Mouse (Mus musculus) lung, postnatal 0 days (tissue): ENCODE data around the gene Steap2. TPM values are rescaled to one million over a fixed set of nuclear protein-coding genes. Genes with fewer than 3 reads are reported as not detected.

Source experiments
- ATAC-seq: fragments of 200-750 bp; cut with Nextera tagmentation; 2 replicates; pipeline ENCODE4 v1.8.0; 2017; ENCODE audit warnings: moderate library complexity
- DNase-seq: peaks from one replicate; pipeline ENCODE4 v3.0.0-alpha.2; 2016; ENCODE audit warnings: low spot score
- H3K27ac ChIP-seq: fragments of 300-500 bp; sonication (generic); 2 replicates; pipeline ENCODE4 v1.5.1; 2014; ENCODE audit warnings: antibody characterized with exemption, mild to moderate bottlenecking, low read length, mixed read lengths
- H3K27me3 ChIP-seq: fragments of 300-500 bp; sonication (generic); replicated peaks from 2 replicates; pipeline ENCODE4 v1.6.1; 2014; ENCODE audit warnings: low read length, mixed read lengths; ENCODE audit not compliant: insufficient read depth
- H3K36me3 ChIP-seq: fragments of 300-500 bp; sonication (generic); 2 replicates; pipeline ENCODE4 v1.6.1; 2014; ENCODE audit warnings: low read length, mixed read lengths; ENCODE audit not compliant: insufficient read depth
- H3K4me1 ChIP-seq: fragments of 300-500 bp; sonication (generic); 2 replicates; pipeline ENCODE4 v1.6.1; 2014; ENCODE audit warnings: antibody characterized with exemption, low read depth, low read length, mixed read lengths; ENCODE audit not compliant: insufficient read depth
- H3K4me2 ChIP-seq: fragments of 300-500 bp; sonication (generic); replicated peaks from 2 replicates; pipeline ENCODE4 v1.6.1; 2014; ENCODE audit warnings: low read depth, mild to moderate bottlenecking, low read length, moderate library complexity, mixed read lengths
- H3K4me3 ChIP-seq: fragments of 300-500 bp; sonication (generic); 2 replicates; pipeline ENCODE4 v1.5.1; 2014; ENCODE audit warnings: low read depth, low read length
- H3K9ac ChIP-seq: fragments of 300-500 bp; sonication (generic); replicated peaks from 2 replicates; pipeline ENCODE4 v1.6.1; 2014; ENCODE audit warnings: low read depth, mild to moderate bottlenecking
- H3K9me3 ChIP-seq: fragments of 300-500 bp; sonication (generic); 2 replicates; pipeline ENCODE4 v1.6.1; 2016; ENCODE audit warnings: low read length, mixed read lengths
- CTCF ChIP-seq: IDR thresholded peaks from 2 replicates; pipeline ENCODE4 v1.5.1; 2016; ENCODE audit warnings: antibody characterized with exemption, mild to moderate bottlenecking
- EP300 ChIP-seq: IDR thresholded peaks from 2 replicates; pipeline ENCODE4 v1.6.1; 2016; ENCODE audit warnings: antibody characterized with exemption, mild to moderate bottlenecking, control low read depth
- WGBS: fragments of 180-500 bp; shearing (Covaris S2); extraction: QIAGEN DNeasy Blood & Tissue Kit; methylation state at CpG from one replicate; pipeline ENCODE4 v1.1.7; 2014; 5-methylcytosine and 5-hydroxymethylcytosine counted together
- polyA plus RNA-seq: library from polyadenylated mRNA; unstranded; fragments of >200 nt; fragmentation: Nextera tagmentation; extraction: Ambion mirVana; gene quantifications from 2 replicates; pipeline ENCODE4 v1.2.1, GENCODE M21; 2015

The Steap2 gene
- polyA plus RNA-seq, result 5.2 and 6.2 TPM in 2 replicates

DNA sequence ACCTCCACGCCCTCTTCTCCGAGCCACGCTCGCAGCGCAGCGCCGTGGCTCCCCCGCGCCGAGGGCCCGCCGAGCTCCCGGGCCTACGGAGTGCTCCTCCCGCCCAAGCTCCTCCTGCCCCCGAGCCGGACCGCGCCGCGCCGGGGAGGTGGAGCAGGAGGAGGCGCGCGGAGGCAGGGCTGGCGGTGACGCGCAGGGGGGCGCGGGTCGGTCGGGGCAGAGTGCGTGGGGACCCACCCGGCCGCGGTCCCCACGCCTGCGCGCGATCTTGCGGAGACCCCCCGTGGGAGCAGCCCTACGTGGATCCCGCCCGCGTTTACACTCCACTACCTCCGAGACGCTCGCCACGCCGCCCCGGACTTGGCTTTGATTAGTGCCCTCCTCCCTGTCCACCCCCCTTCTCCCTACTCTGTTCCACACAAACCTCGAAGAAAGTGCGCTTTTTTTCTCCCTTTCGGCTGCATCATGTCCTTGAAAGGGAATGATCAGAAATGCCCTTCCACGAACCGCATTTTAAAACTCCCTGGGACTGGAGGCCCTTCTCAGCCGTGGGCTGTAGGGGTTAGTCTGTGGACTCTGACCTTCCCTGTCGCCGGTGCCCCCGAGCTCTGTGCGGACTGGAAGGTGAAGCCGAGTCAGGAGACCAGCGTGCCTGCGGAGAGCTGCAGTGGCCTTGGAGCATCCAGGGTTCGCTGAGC, at the start of gene Steap2:
Gene Steap2, minus strand, starts transcription at position 623 of the 698 bp plus-strand sequence.
- WGBS, result 0% methylated on average over 46 of the region's 66 CpGs
- peak within 1 kb of the TSS; percentile 64 for H3K9ac ChIP-seq
- peak within 1 kb of the TSS; percentile 92 for H3K4me2 ChIP-seq
- H3K27ac ChIP-seq, result peak within 1 kb of the TSS; percentile 59; the same call in 1 of the 2 replicates
- TF ChIP-seq CTCF, result no peak
- no peak for TF ChIP-seq EP300
- DNase-seq (peak; percentile 72), ATAC-seq (peak; percentile 87)
- H3K9me3 ChIP-seq, result no peaks in the 10 kb centered on the region
- no peaks in the 10 kb centered on the region for H3K36me3 ChIP-seq
- peaks cover under 1% of the 10 kb centered on the region; the same call in 1 of the 2 replicates for H3K4me1 ChIP-seq
- H3K27me3 ChIP-seq, result no peaks in the 10 kb centered on the region
- H3K4me3 ChIP-seq, result peak within 1 kb of the TSS; percentile 77

DNA sequence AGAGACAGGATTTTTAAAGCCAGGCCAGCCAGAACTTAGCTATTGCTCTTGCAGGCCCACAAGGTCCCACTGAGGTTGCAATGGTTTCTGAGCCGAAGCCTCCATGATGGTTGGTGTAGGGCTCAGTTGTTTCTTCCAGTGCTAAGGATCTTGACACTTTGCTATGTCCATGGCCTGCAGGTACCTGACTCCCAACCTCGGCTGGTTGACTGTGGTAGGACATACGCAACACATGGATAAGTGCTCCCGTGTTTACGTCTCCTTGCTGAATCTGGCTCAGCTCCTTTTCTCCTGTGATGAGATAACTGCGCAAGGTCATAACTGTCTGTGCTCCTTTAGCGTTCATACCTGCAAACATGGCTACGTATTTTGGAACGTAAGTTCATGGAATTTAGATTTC, 40.1 kb upstream of the Steap2 start:
- H3K27me3 ChIP-seq, result no peaks in the 10 kb centered on the region
- no peak overlapping the region for H3K9ac ChIP-seq
- no peak for TF ChIP-seq EP300
- no peak for TF ChIP-seq CTCF
- H3K4me1 ChIP-seq, result no peaks in the 10 kb centered on the region
- no peak overlapping the region for H3K4me2 ChIP-seq
- ATAC-seq, result no peak
- no peak overlapping the region for H3K4me3 ChIP-seq
- WGBS, result 92% methylated on average over 9 of the region's 9 CpGs
- no peaks in the 10 kb centered on the region for H3K36me3 ChIP-seq
- no peaks in the 10 kb centered on the region for H3K9me3 ChIP-seq
- DNase-seq, result no peak
- no peak overlapping the region for H3K27ac ChIP-seq

DNA sequence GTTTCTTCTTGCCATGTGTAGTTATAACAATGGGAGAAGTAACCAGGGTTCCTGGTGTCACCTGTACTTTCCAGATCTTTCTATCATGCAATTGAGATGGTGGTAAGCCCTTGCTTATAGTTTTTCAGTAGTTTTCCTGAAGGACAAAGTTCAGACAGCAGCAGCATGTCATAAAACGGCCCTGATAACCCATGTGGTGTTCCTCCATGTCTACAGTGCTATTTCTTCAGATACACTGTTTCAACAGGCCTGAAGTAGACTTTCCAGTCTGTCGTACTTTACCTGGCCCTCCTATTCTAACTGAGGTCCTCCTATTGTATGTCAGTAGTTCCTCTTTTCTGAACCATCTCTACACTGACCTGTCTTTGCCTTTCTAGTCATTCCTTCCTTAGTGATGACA, 38.5 kb upstream of the Steap2 start:
- H3K27ac ChIP-seq, result no peak overlapping the region
- H3K36me3 ChIP-seq, result no peaks in the 10 kb centered on the region
- H3K4me2 ChIP-seq, result no peak overlapping the region
- TF ChIP-seq CTCF, result no peak
- TF ChIP-seq EP300, result no peak
- ATAC-seq, result no peak
- no peak overlapping the region for H3K4me3 ChIP-seq
- DNase-seq, result no peak
- no peaks in the 10 kb centered on the region for H3K27me3 ChIP-seq
- H3K4me1 ChIP-seq, result no peaks in the 10 kb centered on the region
- H3K9ac ChIP-seq, result no peak overlapping the region
- no peaks in the 10 kb centered on the region for H3K9me3 ChIP-seq
- 64% methylated on average over 2 of the region's 2 CpGs for WGBS

DNA sequence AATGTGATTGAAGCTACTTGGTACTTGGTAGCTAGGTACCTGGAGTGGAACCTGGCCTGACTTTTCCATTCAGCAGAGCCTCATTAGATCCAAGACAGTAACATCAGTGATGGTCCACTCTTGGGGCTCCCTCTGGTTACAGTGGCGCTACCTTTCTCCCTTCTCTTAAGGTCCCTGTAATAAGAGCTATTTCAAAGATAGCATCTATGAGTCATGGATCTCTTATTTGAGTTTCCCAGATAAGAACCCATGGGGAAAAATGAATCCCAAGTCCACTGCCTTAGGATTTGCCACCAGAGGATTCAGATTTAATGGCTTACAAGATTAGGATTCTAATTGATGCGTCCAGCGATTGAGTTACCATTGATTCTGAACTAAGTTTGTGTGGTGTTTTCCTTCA, 37.8 kb upstream of the Steap2 start:
- H3K4me2 ChIP-seq, result no peak overlapping the region
- H3K27ac ChIP-seq, result no peak overlapping the region
- no peaks in the 10 kb centered on the region for H3K27me3 ChIP-seq
- no peaks in the 10 kb centered on the region for H3K9me3 ChIP-seq
- 83% methylated on average over 3 of the region's 3 CpGs for WGBS
- H3K9ac ChIP-seq, result no peak overlapping the region
- TF ChIP-seq CTCF (no peak), EP300 (no peak)
- DNase-seq (no peak), ATAC-seq (no peak)
- H3K36me3 ChIP-seq, result no peaks in the 10 kb centered on the region
- H3K4me3 ChIP-seq, result no peak overlapping the region
- H3K4me1 ChIP-seq, result no peaks in the 10 kb centered on the region

DNA sequence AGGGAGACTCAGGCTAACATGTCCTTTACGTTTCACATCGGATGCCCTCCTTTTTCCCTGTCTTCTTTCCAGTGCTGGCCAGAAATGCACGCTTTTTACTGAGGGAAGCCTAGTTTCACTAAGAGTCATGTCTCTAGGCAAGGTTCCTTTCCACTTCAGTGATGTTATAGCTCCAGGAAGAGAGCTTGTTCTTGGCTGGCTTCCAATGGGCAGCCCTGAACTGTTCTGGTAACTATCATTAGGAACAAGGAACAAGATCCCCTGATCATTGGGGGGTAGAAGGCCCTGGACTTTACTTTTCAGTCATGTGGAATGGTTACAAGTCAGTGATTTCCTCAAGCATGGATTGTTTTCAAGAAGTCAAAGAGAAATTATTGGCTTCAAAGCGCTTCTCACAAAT, 35.5 kb upstream of the Steap2 start:
- Histone ChIP-seq H3K9me3 (no peaks in the 10 kb centered on the region), H3K27ac (no peak overlapping the region), H3K4me1 (no peaks in the 10 kb centered on the region), H3K4me2 (no peak overlapping the region), H3K36me3 (no peaks in the 10 kb centered on the region), H3K4me3 (no peak overlapping the region), H3K27me3 (no peaks in the 10 kb centered on the region), H3K9ac (no peak overlapping the region)
- ATAC-seq (no peak), DNase-seq (no peak)
- TF ChIP-seq EP300 (no peak), CTCF (no peak)
- WGBS, result 81% methylated on average over 4 of the region's 4 CpGs

DNA sequence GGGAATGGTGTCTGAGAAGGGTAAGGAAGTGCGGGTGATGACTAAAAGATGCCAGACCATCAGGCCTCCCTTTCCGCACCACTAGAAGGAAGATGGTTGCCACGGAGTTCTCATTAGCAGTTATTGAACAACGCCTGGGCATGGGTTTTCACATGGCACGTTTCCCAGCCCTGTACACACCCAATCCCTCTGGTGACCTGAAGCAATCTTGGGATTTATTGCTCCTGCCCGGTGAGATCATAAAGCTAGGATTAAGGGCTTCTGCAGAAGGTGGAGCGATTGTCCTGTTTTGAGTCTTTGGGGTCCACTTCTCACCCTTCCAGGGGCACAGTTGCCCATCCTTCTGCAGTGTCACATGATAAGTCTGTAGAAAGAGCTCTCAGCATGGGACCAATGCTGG, 27.8 kb upstream of the Steap2 start:
- Histone ChIP-seq H3K4me2 (no peak overlapping the region), H3K27me3 (no peaks in the 10 kb centered on the region), H3K4me1 (no peaks in the 10 kb centered on the region), H3K9me3 (no peaks in the 10 kb centered on the region), H3K4me3 (no peak overlapping the region), H3K36me3 (no peaks in the 10 kb centered on the region), H3K9ac (no peak overlapping the region), H3K27ac (no peak overlapping the region)
- ATAC-seq, result no peak
- TF ChIP-seq CTCF (no peak), EP300 (no peak)
- no peak for DNase-seq
- 86% methylated on average over 7 of the region's 7 CpGs for WGBS
